Mouse (Mus musculus) stomach, embryonic 16.5 days (tissue): ENCODE measurements at regions not wholly inside any gene's neighbourhood (a gene's known extent, or its start where the extent isn't known, plus 50 kb on each side); places are given as distances from the start of the nearest gene placed in this dataset.

Experiments used
- ATAC-seq: fragments of 200-750 bp; cut with Nextera tagmentation; 2 replicates; pipeline ENCODE4 v1.8.0; 2017; ENCODE audit warnings: moderate number of reproducible peaks, moderate TSS enrichment; ENCODE audit not compliant: insufficient read depth, low FRiP score
- H3K27ac ChIP-seq: fragments of 300-500 bp; sonication (generic); 2 replicates; pipeline ENCODE4 v1.5.1; 2014; ENCODE audit warnings: low read length
- H3K27me3 ChIP-seq: fragments of 300-500 bp; sonication (generic); 2 replicates; pipeline ENCODE4 v1.6.1; 2014; ENCODE audit warnings: low read length, control low read depth, mixed read lengths; ENCODE audit not compliant: control insufficient read depth, insufficient read depth
- H3K36me3 ChIP-seq: fragments of 300-500 bp; sonication (generic); 2 replicates; pipeline ENCODE4 v1.6.1; 2014; ENCODE audit warnings: low read length; ENCODE audit not compliant: control insufficient read depth, insufficient read depth
- H3K4me1 ChIP-seq: fragments of 300-500 bp; sonication (generic); 2 replicates; pipeline ENCODE4 v1.6.1; 2014; ENCODE audit warnings: low read length, control low read depth, mixed read lengths; ENCODE audit not compliant: control insufficient read depth, insufficient read depth
- H3K4me2 ChIP-seq: fragments of 300-500 bp; sonication (generic); 2 replicates; pipeline ENCODE4 v1.6.1; 2014; ENCODE audit warnings: low read depth, low read length, mixed read lengths
- H3K4me3 ChIP-seq: fragments of 300-500 bp; sonication (generic); replicated peaks from 2 replicates; pipeline ENCODE4 v1.5.1; 2014; ENCODE audit warnings: mild to moderate bottlenecking, low read length
- H3K9ac ChIP-seq: fragments of 300-500 bp; sonication (generic); 2 replicates; pipeline ENCODE4 v1.6.1; 2014; ENCODE audit warnings: low read length
- H3K9me3 ChIP-seq: fragments of 300-500 bp; sonication (generic); replicated peaks from 2 replicates; pipeline ENCODE4 v1.6.1; 2016; ENCODE audit warnings: low read length, control low read depth; ENCODE audit not compliant: control insufficient read depth
- WGBS: fragments of 180-500 bp; shearing (Covaris S2); extraction: QIAGEN DNeasy Blood & Tissue Kit; methylation state at CpG from one replicate; pipeline ENCODE4 v1.1.7; 2014; 5-methylcytosine and 5-hydroxymethylcytosine counted together

GRCm38 (mm10) chr12:25768644-25769043, 646.4 kb downstream of the Rnf144a start:
- no peak overlapping the region for H3K9ac ChIP-seq
- H3K36me3 ChIP-seq = no peaks in the 10 kb centered on the region
- no peaks in the 10 kb centered on the region for H3K9me3 ChIP-seq
- H3K4me3 ChIP-seq = no peak overlapping the region
- no peaks in the 10 kb centered on the region for H3K27me3 ChIP-seq
- no peak overlapping the region for H3K4me2 ChIP-seq
- 32% methylated on average over 5 of the region's 5 CpGs for WGBS
- ATAC-seq = no peak
- no peaks in the 10 kb centered on the region for H3K4me1 ChIP-seq
- H3K27ac ChIP-seq = no peak overlapping the region

DNA sequence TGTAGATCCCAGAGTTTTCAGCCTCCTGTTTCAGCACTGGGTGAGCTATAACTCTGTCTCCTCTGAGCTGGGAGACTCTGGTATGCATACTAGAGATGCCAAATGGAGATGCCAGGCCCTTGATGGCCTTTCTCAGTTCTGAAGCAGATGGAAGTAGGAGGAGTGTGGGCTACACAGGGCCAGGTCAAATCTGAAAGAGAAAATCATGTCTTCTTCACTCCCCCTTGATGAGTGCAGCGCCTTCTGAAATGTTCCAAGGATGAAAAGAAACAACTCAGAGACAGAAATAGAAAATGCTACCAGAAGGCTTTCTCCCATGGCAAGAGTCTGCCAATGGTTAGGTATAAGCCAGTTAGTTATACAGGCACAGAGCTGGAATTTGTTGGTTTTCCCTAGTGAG, 652.0 kb downstream of the Rnf144a start:
- H3K4me3 ChIP-seq = no peak overlapping the region
- H3K27me3 ChIP-seq = no peaks in the 10 kb centered on the region
- WGBS = 85% methylated on average over 1 of the region's 1 CpGs
- no peak overlapping the region for H3K4me2 ChIP-seq
- no peak overlapping the region for H3K27ac ChIP-seq
- H3K4me1 ChIP-seq = no peaks in the 10 kb centered on the region
- no peak overlapping the region for H3K9ac ChIP-seq
- ATAC-seq = no peak
- no peaks in the 10 kb centered on the region for H3K9me3 ChIP-seq
- H3K36me3 ChIP-seq = no peaks in the 10 kb centered on the region

DNA sequence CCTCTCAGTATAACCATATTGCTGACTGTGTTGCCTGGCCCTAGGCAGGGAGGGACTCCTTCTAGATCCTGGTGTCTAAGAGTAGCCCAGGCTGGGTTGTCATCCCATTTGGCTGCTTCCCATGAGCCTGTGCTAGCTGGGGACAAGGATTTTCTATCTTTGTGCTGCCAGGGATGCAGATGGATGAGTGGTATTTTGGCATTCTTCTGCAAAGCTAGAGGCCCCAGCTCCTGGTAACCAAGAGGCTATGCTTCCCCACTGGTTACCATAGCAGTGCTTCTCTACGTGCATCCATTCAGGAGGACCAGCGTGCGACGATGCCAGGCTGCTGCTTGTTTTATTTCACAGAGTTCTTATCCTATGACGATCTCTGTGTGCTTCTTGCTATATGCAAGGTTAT, 658.0 kb downstream of the Rnf144a start:
- Histone ChIP-seq H3K27me3 (no peaks in the 10 kb centered on the region), H3K27ac (no peak overlapping the region), H3K4me3 (no peak overlapping the region), H3K4me1 (no peaks in the 10 kb centered on the region), H3K9me3 (no peaks in the 10 kb centered on the region), H3K4me2 (no peak overlapping the region), H3K9ac (no peak overlapping the region), H3K36me3 (no peaks in the 10 kb centered on the region)
- WGBS = 89% methylated on average over 5 of the region's 5 CpGs
- ATAC-seq = no peak

DNA sequence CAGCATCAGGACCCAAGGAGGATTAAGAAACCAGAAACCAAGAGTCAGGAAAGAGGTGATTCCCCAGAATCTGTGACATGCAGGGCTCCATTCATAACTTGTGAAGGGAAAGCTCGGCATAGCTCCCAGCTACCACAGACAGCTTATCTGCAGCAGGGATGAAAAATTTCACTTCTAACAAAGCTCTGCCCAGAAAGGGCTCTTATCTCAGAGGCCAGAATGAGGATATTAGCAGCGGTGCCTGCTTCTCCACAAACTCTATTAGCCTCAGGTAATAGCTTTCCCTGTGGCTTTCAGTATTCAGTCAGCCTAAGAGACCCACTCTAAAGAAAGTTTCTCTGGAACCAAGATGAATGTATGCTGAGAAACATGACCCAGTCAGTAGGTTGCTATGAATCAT, 636.9 kb upstream of the Id2 start:
- no peaks in the 10 kb centered on the region for H3K9me3 ChIP-seq
- H3K27me3 ChIP-seq = no peaks in the 10 kb centered on the region
- H3K9ac ChIP-seq = no peak overlapping the region
- no peaks in the 10 kb centered on the region for H3K4me1 ChIP-seq
- H3K36me3 ChIP-seq = no peaks in the 10 kb centered on the region
- no peak overlapping the region for H3K4me2 ChIP-seq
- no peak for ATAC-seq
- WGBS = 14% methylated on average over 2 of the region's 2 CpGs
- no peak overlapping the region for H3K4me3 ChIP-seq
- H3K27ac ChIP-seq = no peak overlapping the region

GRCm38 (mm10) chr12:25725774-25726173, 628.8 kb upstream of the Id2 start:
- Histone ChIP-seq H3K4me2 (no peak overlapping the region), H3K27ac (no peak overlapping the region), H3K36me3 (no peaks in the 10 kb centered on the region), H3K9ac (no peak overlapping the region), H3K4me1 (no peaks in the 10 kb centered on the region), H3K27me3 (no peaks in the 10 kb centered on the region), H3K4me3 (no peak overlapping the region), H3K9me3 (no peaks in the 10 kb centered on the region)
- 23% methylated on average over 2 of the region's 2 CpGs for WGBS
- ATAC-seq = no peak

- H3K36me3 ChIP-seq = no peaks in the 10 kb centered on the region
- no peak overlapping the region for H3K9ac ChIP-seq
- no peaks in the 10 kb centered on the region for H3K4me1 ChIP-seq
- 89% methylated on average over 1 of the region's 1 CpGs for WGBS
- no peaks in the 10 kb centered on the region for H3K27me3 ChIP-seq
- no peak overlapping the region for H3K4me3 ChIP-seq
- H3K9me3 ChIP-seq = no peaks in the 10 kb centered on the region
- no peak overlapping the region for H3K4me2 ChIP-seq
- H3K27ac ChIP-seq = no peak overlapping the region
- no peak for ATAC-seq
Measured at GRCm38 (mm10) chr12:25711186-25711585, 614.2 kb upstream of the Id2 start.

DNA sequence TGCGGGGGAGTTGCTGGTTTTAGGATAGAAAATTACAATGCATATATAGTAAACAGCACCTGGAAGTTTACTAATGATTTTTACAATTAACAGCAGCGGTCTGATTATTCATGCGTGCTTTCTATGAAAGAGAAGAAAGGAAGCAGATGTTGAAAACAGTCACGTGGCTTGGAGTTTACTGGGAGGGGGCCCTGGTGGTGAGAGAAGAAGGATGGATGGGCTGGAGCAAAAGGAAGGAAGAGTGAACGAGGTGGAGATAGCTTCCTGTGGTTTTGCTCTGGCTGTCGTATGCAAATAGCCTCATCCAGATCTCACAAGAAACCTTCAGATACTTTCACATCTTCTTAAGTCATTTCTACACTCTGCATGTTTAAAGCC, 606.1 kb upstream of the Id2 start:
- H3K9ac ChIP-seq = no peak overlapping the region
- no peak overlapping the region for H3K27ac ChIP-seq
- H3K4me2 ChIP-seq = no peak overlapping the region
- H3K9me3 ChIP-seq = no peaks in the 10 kb centered on the region
- H3K36me3 ChIP-seq = no peaks in the 10 kb centered on the region
- H3K4me1 ChIP-seq = no peaks in the 10 kb centered on the region
- no peak for ATAC-seq
- no peaks in the 10 kb centered on the region for H3K27me3 ChIP-seq
- H3K4me3 ChIP-seq = no peak overlapping the region
- WGBS = 23% methylated on average over 6 of the region's 6 CpGs

DNA sequence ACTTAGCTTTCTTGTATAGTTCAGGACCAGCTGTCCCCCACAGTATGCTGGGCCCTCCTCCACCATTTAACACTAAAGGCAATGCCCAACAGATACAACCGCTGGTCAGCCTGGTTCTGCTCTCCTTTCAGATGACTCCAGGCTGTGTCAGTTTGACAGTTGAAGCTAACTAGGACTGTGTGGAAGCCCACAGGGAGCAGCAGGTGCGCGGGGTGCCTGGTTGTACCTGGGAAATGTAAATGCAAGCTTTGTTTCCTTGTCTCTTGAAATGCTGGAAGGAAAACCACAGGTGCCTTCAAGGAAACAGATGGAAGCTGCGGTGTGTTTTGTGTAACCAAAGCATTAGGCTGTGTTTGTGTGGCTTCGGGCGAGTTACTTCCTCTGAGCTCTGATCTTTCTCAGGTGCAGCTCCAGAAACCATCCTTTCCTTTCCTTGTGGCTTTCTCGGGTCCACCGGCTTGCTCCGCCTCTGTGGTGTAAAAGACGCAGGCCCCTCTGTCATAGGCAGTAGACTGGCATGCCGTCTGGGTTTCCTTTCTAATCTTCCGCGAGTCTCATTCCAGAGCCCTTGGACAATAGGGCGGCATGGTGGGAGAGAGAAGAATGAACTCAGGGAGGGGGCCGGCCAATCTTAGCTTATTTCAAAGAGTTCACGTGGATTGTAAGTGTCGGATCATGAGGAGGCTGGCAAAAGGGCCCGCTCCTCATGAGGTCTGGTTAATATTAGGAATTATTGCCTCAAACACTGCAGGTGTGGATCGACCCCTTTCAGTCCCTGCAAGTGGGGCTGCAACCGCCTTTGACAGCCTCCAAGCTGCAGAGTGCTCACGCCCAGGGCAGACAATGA, 605.5 kb upstream of the Id2 start:
- H3K9ac ChIP-seq = no peak overlapping the region
- H3K4me1 ChIP-seq = no peaks in the 10 kb centered on the region
- no peak for ATAC-seq
- H3K4me2 ChIP-seq = peak overlapping the region; percentile 39; the same call in 1 of the 2 replicates
- H3K4me3 ChIP-seq = 0 out of 2 replicates have a peak overlapping the region, but pooled peaks have one; percentile 7
- no peak overlapping the region for H3K27ac ChIP-seq
- H3K27me3 ChIP-seq = no peaks in the 10 kb centered on the region
- WGBS = 18% methylated on average over 21 of the region's 21 CpGs
- H3K9me3 ChIP-seq = no peaks in the 10 kb centered on the region
- no peaks in the 10 kb centered on the region for H3K36me3 ChIP-seq

GRCm38 (mm10) chr12:25687063-25687462, 590.1 kb upstream of the Id2 start:
- no peak for ATAC-seq
- Histone ChIP-seq H3K27ac (no peak overlapping the region), H3K4me1 (no peaks in the 10 kb centered on the region), H3K9me3 (no peaks in the 10 kb centered on the region), H3K36me3 (no peaks in the 10 kb centered on the region), H3K9ac (no peak overlapping the region), H3K4me3 (no peak overlapping the region), H3K4me2 (no peak overlapping the region), H3K27me3 (no peaks in the 10 kb centered on the region)
